Mouse (Mus musculus) stomach, embryonic 16.5 days (tissue): ENCODE measurements around the gene Piezo1. TPM values are rescaled to one million over a fixed set of nuclear protein-coding genes. Genes with fewer than 3 reads are reported as not detected.
A peak's percentile ranks its signal among the peaks of the same experiment; 100 is the strongest.

ENCODE experiments used
- ATAC-seq: fragments of 200-750 bp; cut with Nextera tagmentation; 2 replicates; pipeline ENCODE4 v1.8.0; 2017; ENCODE audit warnings: moderate number of reproducible peaks, moderate TSS enrichment; ENCODE audit not compliant: insufficient read depth, low FRiP score
- H3K27ac ChIP-seq: fragments of 300-500 bp; sonication (generic); 2 replicates; pipeline ENCODE4 v1.5.1; 2014; ENCODE audit warnings: low read length
- H3K27me3 ChIP-seq: fragments of 300-500 bp; sonication (generic); 2 replicates; pipeline ENCODE4 v1.6.1; 2014; ENCODE audit warnings: low read length, control low read depth, mixed read lengths; ENCODE audit not compliant: control insufficient read depth, insufficient read depth
- H3K36me3 ChIP-seq: fragments of 300-500 bp; sonication (generic); 2 replicates; pipeline ENCODE4 v1.6.1; 2014; ENCODE audit warnings: low read length; ENCODE audit not compliant: control insufficient read depth, insufficient read depth
- H3K4me1 ChIP-seq: fragments of 300-500 bp; sonication (generic); 2 replicates; pipeline ENCODE4 v1.6.1; 2014; ENCODE audit warnings: low read length, control low read depth, mixed read lengths; ENCODE audit not compliant: control insufficient read depth, insufficient read depth
- H3K4me2 ChIP-seq: fragments of 300-500 bp; sonication (generic); 2 replicates; pipeline ENCODE4 v1.6.1; 2014; ENCODE audit warnings: low read depth, low read length, mixed read lengths
- H3K4me3 ChIP-seq: fragments of 300-500 bp; sonication (generic); replicated peaks from 2 replicates; pipeline ENCODE4 v1.5.1; 2014; ENCODE audit warnings: mild to moderate bottlenecking, low read length
- H3K9ac ChIP-seq: fragments of 300-500 bp; sonication (generic); 2 replicates; pipeline ENCODE4 v1.6.1; 2014; ENCODE audit warnings: low read length
- H3K9me3 ChIP-seq: fragments of 300-500 bp; sonication (generic); replicated peaks from 2 replicates; pipeline ENCODE4 v1.6.1; 2016; ENCODE audit warnings: low read length, control low read depth; ENCODE audit not compliant: control insufficient read depth
- WGBS: fragments of 180-500 bp; shearing (Covaris S2); extraction: QIAGEN DNeasy Blood & Tissue Kit; methylation state at CpG from one replicate; pipeline ENCODE4 v1.1.7; 2014; 5-methylcytosine and 5-hydroxymethylcytosine counted together
- polyA plus RNA-seq: library from polyadenylated mRNA; unstranded; fragments of >200 nt; fragmentation: Nextera tagmentation; extraction: Ambion mirVana; gene quantifications from 2 replicates; pipeline ENCODE4 v1.2.1, GENCODE M21; 2015

Gene Piezo1
- polyA plus RNA-seq, 1 experiment from 2014 or later: 13.5 TPM

DNA sequence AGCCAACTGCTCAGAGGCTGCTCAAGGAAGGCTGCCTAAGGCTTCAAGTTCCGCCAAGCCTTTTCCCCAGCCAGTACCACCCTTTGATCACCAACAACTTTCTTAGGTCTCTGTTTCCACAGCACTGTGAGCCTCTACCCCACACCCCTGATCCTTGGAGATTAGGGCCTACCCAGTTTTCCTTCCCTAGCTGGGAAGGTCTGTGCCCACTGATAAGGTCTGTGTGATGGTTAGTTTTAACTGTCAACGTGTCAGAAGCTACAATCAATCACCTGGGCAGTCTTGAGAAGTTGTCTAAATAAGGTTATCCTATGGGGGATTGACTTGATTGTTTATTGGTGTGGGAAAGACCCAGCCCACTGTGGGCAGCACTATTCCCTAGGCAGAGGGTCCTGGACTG is 13.3 kb downstream of the Piezo1 start:
- Histone ChIP-seq H3K27me3 (no peaks in the 10 kb centered on the region), H3K9ac (peak overlapping the region; percentile 60; the same call in 1 of the 2 replicates), H3K9me3 (no peaks in the 10 kb centered on the region), H3K4me3 (no peak overlapping the region), H3K4me1 (peaks cover 24% of the 10 kb centered on the region), H3K4me2 (no peak overlapping the region), H3K27ac (peak overlapping the region; percentile 84), H3K36me3 (no peaks in the 10 kb centered on the region)
- 66% methylated on average over 2 of the region's 2 CpGs for WGBS
- peak; percentile 35; the same call in 1 of the 2 replicates for ATAC-seq

- H3K4me3 ChIP-seq: 0 out of 2 replicates have a peak overlapping the region, but pooled peaks have one; percentile 5
- peaks cover 24% of the 10 kb centered on the region for H3K4me1 ChIP-seq
- H3K9ac ChIP-seq: peak overlapping the region; percentile 60
- peak overlapping the region; percentile 14 for H3K4me2 ChIP-seq
- no peaks in the 10 kb centered on the region for H3K36me3 ChIP-seq
- H3K27me3 ChIP-seq: no peaks in the 10 kb centered on the region
- ATAC-seq: peak; percentile 91
- H3K27ac ChIP-seq: peak overlapping the region; percentile 84
- WGBS: 6% methylated on average over 6 of the region's 6 CpGs
- no peaks in the 10 kb centered on the region for H3K9me3 ChIP-seq
These were observed 14.1 kb downstream of the Piezo1 start for GRCm38 (mm10) chr8:122537033-122537432.

DNA sequence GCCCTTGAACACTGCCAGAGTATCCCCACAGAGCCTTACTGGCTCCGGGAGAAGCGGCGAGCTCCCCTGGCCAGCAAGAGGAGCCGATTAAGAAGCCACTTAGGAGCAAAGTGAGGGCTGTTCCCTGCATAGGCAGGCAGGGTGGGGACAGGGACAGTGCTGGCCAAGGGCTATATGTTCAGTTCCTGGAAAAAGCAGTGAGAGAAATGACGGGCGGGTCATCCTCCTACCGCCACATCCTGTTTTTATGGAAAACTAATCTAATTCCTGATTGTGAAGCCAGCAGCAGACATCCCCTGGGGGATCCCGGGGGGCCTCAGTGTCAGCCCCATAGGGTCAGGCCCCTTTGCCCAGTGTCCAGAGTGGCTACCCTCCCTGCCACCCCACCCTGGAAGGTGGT is 19.8 kb downstream of the Piezo1 start:
- Histone ChIP-seq H3K9ac (no peak overlapping the region), H3K36me3 (no peaks in the 10 kb centered on the region), H3K4me1 (peaks cover 5% of the 10 kb centered on the region; the same call in 1 of the 2 replicates), H3K4me3 (no peak overlapping the region), H3K27me3 (no peaks in the 10 kb centered on the region), H3K4me2 (no peak overlapping the region), H3K27ac (no peak overlapping the region), H3K9me3 (no peaks in the 10 kb centered on the region)
- 86% methylated on average over 8 of the region's 8 CpGs for WGBS
- ATAC-seq: no peak

GRCm38 (mm10) chr8:122529159-122529558 is 22.0 kb downstream of the Piezo1 start:
- H3K4me3 ChIP-seq: no peak overlapping the region

GRCm38 (mm10) chr8:122527937-122528336 is 23.2 kb downstream of the Piezo1 start:
- H3K9ac ChIP-seq: no peak overlapping the region
- no peak overlapping the region for H3K27ac ChIP-seq
- H3K36me3 ChIP-seq: no peaks in the 10 kb centered on the region
- ATAC-seq: no peak
- WGBS: 94% methylated on average over 3 of the region's 3 CpGs
- H3K4me3 ChIP-seq: no peak overlapping the region
- H3K9me3 ChIP-seq: no peaks in the 10 kb centered on the region
- H3K4me1 ChIP-seq: peaks cover 36% of the 10 kb centered on the region
- H3K27me3 ChIP-seq: no peaks in the 10 kb centered on the region
- no peak overlapping the region for H3K4me2 ChIP-seq

More at GRCm38 (mm10) chr8:122529159-122529558, 22.0 kb downstream of the Piezo1 start:
- Histone ChIP-seq H3K27ac (no peak overlapping the region), H3K4me2 (no peak overlapping the region), H3K9ac (no peak overlapping the region), H3K36me3 (no peaks in the 10 kb centered on the region), H3K4me1 (peaks cover 24% of the 10 kb centered on the region), H3K9me3 (no peaks in the 10 kb centered on the region), H3K27me3 (no peaks in the 10 kb centered on the region)
- WGBS: 90% methylated on average over 4 of the region's 4 CpGs
- no peak for ATAC-seq

- peak overlapping the region; percentile 15; the same call in 1 of the 2 replicates for H3K27ac ChIP-seq
- H3K9me3 ChIP-seq: no peaks in the 10 kb centered on the region
- peak overlapping the region; percentile 25 for H3K9ac ChIP-seq
- H3K4me1 ChIP-seq: peaks cover 40% of the 10 kb centered on the region
- no peaks in the 10 kb centered on the region for H3K36me3 ChIP-seq
- peak; percentile 23; the same call in 1 of the 2 replicates for ATAC-seq
- H3K27me3 ChIP-seq: no peaks in the 10 kb centered on the region
- H3K4me2 ChIP-seq: no peak overlapping the region
- WGBS: 56% methylated on average over 7 of the region's 7 CpGs
- H3K4me3 ChIP-seq: no peak overlapping the region
These were observed 24.5 kb downstream of the Piezo1 start for GRCm38 (mm10) chr8:122526526-122527170.

- ATAC-seq: no peak
- Histone ChIP-seq H3K9me3 (no peaks in the 10 kb centered on the region), H3K27ac (peak overlapping the region; percentile 15; the same call in 1 of the 2 replicates), H3K36me3 (no peaks in the 10 kb centered on the region), H3K4me3 (no peak overlapping the region), H3K27me3 (no peaks in the 10 kb centered on the region), H3K4me1 (peaks cover 40% of the 10 kb centered on the region), H3K4me2 (no peak overlapping the region), H3K9ac (peak overlapping the region; percentile 25; the same call in 1 of the 2 replicates)
- WGBS: 49% methylated on average over 3 of the region's 3 CpGs
These were observed 25.0 kb downstream of the Piezo1 start for GRCm38 (mm10) chr8:122526084-122526483.

- Histone ChIP-seq H3K4me3 (no peak overlapping the region), H3K9ac (peak overlapping the region; percentile 7; the same call in 1 of the 2 replicates), H3K4me2 (no peak overlapping the region), H3K36me3 (no peaks in the 10 kb centered on the region), H3K27me3 (no peaks in the 10 kb centered on the region), H3K27ac (peak overlapping the region; percentile 4; the same call in 1 of the 2 replicates), H3K9me3 (no peaks in the 10 kb centered on the region), H3K4me1 (peaks cover 40% of the 10 kb centered on the region)
- no peak for ATAC-seq
- 65% methylated on average over 6 of the region's 6 CpGs for WGBS
These were observed 26.1 kb downstream of the Piezo1 start for GRCm38 (mm10) chr8:122525004-122525403.

DNA sequence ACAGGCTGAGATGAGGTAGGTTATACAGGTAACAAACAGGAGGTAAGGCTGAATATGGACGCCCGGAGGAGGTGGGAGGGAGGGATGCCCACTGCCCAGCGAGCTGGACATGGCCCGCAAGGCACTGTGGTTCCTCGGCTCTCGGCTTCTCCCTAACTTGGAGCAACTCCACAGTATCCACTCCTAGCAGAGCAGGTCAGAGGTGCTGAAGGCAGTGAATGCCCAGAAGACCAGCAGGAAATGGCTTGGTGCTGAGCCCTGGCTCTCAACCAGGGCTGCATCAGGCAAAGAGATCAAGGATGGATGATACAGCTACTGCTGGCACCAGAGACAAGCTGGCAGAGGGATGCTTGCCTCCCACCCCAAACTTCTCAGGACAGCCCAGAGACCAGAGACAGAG is 26.6 kb downstream of the Piezo1 start:
- Histone ChIP-seq H3K4me2 (no peak overlapping the region), H3K9me3 (no peaks in the 10 kb centered on the region), H3K9ac (peak overlapping the region; percentile 48; the same call in 1 of the 2 replicates), H3K27ac (0 out of 2 replicates have a peak overlapping the region, but pooled peaks have one; percentile 38), H3K4me1 (peaks cover 40% of the 10 kb centered on the region), H3K4me3 (no peak overlapping the region), H3K36me3 (no peaks in the 10 kb centered on the region), H3K27me3 (no peaks in the 10 kb centered on the region)
- no peak for ATAC-seq
- WGBS: 70% methylated on average over 6 of the region's 6 CpGs
